Mouse (Mus musculus): ENCODE measurements around the gene Mcrip2. TPM values are rescaled to one million over a fixed set of nuclear protein-coding genes. Genes with fewer than 3 reads are reported as not detected.

The Mcrip2 gene
- 8.2 and 8.7 TPM in 2 replicates for polyA plus RNA-seq (2014; fragmentation: Nextera tagmentation; extraction: Ambion mirVana)

DNA sequence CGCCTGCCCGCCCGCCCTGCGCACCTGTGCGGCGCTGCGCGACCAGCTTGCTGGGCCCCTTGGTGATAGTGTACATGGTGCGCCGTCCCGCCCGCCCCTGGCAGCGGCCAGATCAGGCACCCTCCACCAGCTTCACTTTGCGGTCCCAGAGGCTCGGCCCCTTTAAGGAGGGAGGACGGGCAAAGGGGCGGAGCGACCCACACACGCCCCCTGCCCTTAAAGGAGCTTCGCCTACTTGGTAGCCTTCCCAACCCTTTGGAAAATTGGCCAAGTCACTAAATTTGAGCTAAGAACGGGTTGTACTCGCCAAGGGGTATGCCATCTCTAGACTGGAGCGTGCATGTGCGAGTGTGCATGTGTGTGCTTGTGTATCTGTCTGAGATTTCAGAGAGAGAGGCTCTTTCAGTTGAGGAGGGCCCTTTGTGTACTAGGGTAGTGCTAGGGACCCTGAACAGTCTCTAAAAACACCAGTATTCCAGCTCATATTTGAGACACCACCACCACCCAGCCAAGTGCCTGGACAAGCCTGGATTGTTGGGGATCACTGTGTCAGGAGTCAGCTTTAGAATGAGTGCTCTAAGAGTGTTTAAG, at the start of gene Mcrip2:
Mcrip2 (minus strand) TSS at position 164 of the 591 bp plus-strand sequence.
- peaks cover 9% of the 10 kb centered on the region for H3K4me1 ChIP-seq (ENCODE audit: control insufficient read depth, insufficient read depth, low read length)
- peak within 1 kb of the TSS; percentile 66 for H3K9ac ChIP-seq (ENCODE audit: low read length)
- no peaks in the 10 kb centered on the region for H3K27me3 ChIP-seq (ENCODE audit: control insufficient read depth, insufficient read depth, low read length)
- no peaks in the 10 kb centered on the region for H3K9me3 ChIP-seq (ENCODE audit: control insufficient read depth, low read length)
- ATAC-seq (ENCODE audit: insufficient read depth, low FRiP score, low TSS enrichment) = peak; percentile 84; the same call in 1 of the 2 replicates
- peak within 1 kb of the TSS; percentile 85 for H3K4me3 ChIP-seq (ENCODE audit: low read depth, low read length)
- H3K4me2 ChIP-seq (ENCODE audit: low read depth) = peak within 1 kb of the TSS; percentile 96
- H3K36me3 ChIP-seq (ENCODE audit: control insufficient read depth, insufficient read depth, low read length) = no peaks in the 10 kb centered on the region
- 0 out of 2 replicates have a peak within 1 kb of the TSS, but pooled peaks have one; percentile 27 for H3K27ac ChIP-seq (ENCODE audit: low read depth, low read length)
- peak; percentile 84 for DNase-seq (ENCODE audit: low spot score)
- 0% methylated on average over 24 of the region's 24 CpGs for WGBS

DNA sequence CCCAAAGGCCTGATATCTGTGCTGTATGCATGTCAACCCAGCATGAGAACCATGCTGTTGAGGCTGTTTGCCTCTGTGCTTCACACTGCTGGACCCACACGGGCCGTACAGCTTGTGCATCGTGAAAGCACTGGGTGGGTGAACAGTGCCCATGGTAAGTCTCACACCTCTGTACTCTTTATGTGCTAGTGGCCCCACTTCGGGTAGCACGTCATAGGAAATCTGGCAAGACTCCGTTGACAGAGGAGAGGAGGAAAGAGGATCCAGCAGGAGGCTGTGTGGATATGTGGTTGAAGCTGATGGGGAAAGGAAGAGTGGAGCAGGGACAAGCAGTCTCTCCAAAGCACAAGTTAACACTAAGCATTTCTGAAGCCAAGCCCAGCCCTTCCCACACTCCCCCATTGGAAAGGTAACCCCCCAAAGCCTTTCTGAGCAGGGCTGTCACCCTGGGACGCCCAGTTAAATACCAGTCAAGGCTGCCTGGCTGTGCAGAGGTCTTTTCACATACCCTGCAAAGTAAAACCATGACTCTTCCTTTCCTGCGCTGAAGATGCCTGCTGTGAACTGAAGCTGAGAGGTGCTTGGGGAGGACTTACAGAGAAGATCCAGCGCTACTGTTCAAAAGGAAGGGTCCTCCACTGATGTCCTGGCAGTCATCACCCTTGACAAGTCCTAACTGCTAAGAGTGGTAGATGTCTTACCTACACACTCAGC, 49.6 kb upstream of the Mcrip2 start:
- no peaks in the 10 kb centered on the region for H3K36me3 ChIP-seq (ENCODE audit: control insufficient read depth, insufficient read depth, low read length)
- H3K9ac ChIP-seq (ENCODE audit: low read length) = peak overlapping the region; percentile 80
- no peak for ATAC-seq (ENCODE audit: insufficient read depth, low FRiP score, low TSS enrichment)
- H3K27me3 ChIP-seq (ENCODE audit: control insufficient read depth, insufficient read depth, low read length) = no peaks in the 10 kb centered on the region
- peak overlapping the region; percentile 94 for H3K4me3 ChIP-seq (ENCODE audit: low read depth, low read length)
- 86% methylated on average over 9 of the region's 9 CpGs for WGBS
- peak overlapping the region; percentile 95 for H3K4me2 ChIP-seq (ENCODE audit: low read depth)
- no peak for DNase-seq (ENCODE audit: low spot score)
- H3K9me3 ChIP-seq (ENCODE audit: control insufficient read depth, low read length) = no peaks in the 10 kb centered on the region
- H3K4me1 ChIP-seq (ENCODE audit: control insufficient read depth, insufficient read depth, low read length) = peaks cover 15% of the 10 kb centered on the region
- no peak overlapping the region for H3K27ac ChIP-seq (ENCODE audit: low read depth, low read length)

DNA sequence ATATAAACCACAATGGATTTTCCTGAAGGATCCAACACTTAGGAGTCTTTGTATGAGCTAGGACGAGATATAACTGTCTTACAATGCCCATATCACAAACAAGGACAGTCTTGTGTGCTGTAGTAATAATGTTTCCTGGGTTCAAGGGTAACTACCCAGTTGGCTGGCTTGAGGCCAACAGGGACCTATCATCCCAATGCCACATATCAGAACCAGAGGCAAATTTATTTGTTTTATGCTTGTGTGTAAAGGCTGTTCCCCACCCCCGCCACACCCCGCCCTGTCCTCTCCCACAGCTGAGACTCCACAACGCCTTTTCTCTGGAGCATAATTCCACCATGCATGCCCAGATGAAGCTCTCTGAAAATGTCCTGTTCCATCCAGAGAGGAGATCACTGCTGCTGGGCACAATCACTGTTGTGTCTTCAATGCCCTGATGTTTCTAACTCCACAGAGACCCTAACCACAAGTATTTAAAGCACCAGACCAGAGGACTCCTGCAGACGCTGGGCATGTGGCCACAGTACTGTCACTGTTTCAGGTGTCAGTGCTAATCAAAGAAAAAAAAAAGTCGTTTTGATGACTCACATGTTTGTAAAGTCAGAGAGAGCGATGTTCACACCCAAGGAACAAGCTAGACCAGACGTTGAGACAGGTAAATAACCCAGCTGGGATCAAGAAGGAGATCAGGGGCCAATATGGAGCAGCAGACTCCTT, 48.5 kb upstream of the Mcrip2 start:
- no peaks in the 10 kb centered on the region for H3K27me3 ChIP-seq (ENCODE audit: control insufficient read depth, insufficient read depth, low read length)
- 87% methylated on average over 8 of the region's 8 CpGs for WGBS
- H3K4me3 ChIP-seq (ENCODE audit: low read depth, low read length) = no peak overlapping the region
- no peak for DNase-seq (ENCODE audit: low spot score)
- no peaks in the 10 kb centered on the region for H3K9me3 ChIP-seq (ENCODE audit: control insufficient read depth, low read length)
- no peaks in the 10 kb centered on the region for H3K36me3 ChIP-seq (ENCODE audit: control insufficient read depth, insufficient read depth, low read length)
- H3K9ac ChIP-seq (ENCODE audit: low read length) = no peak overlapping the region
- no peak for ATAC-seq (ENCODE audit: insufficient read depth, low FRiP score, low TSS enrichment)
- no peak overlapping the region for H3K4me2 ChIP-seq (ENCODE audit: low read depth)
- H3K27ac ChIP-seq (ENCODE audit: low read depth, low read length) = no peak overlapping the region
- peaks cover 15% of the 10 kb centered on the region for H3K4me1 ChIP-seq (ENCODE audit: control insufficient read depth, insufficient read depth, low read length)

DNA sequence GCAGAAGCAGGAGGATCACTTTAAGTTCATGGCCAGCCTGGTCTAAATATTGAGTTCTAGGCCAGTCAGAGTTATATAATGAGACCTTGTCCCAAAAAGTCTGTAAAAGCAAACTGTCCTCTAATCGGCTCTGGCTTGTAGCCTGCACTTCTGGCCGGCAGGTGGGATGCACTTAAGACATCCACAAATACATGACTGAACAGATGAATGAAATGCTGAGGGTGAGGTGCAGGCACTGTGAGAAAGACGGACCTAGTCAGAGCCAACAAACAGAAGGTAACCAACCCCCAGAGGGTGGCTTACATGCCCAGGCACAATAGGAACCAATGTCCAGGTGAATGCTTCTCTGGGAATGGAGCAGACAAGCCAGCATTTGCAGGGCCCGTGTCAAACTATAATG, 45.7 kb upstream of the Mcrip2 start:
- no peak overlapping the region for H3K27ac ChIP-seq (ENCODE audit: low read depth, low read length)
- 87% methylated on average over 4 of the region's 4 CpGs for WGBS
- no peak overlapping the region for H3K4me2 ChIP-seq (ENCODE audit: low read depth)
- H3K4me1 ChIP-seq (ENCODE audit: control insufficient read depth, insufficient read depth, low read length) = peaks cover 11% of the 10 kb centered on the region
- no peaks in the 10 kb centered on the region for H3K9me3 ChIP-seq (ENCODE audit: control insufficient read depth, low read length)
- no peak overlapping the region for H3K9ac ChIP-seq (ENCODE audit: low read length)
- no peak overlapping the region for H3K4me3 ChIP-seq (ENCODE audit: low read depth, low read length)
- DNase-seq (ENCODE audit: low spot score) (no peak), ATAC-seq (ENCODE audit: insufficient read depth, low FRiP score, low TSS enrichment) (no peak)
- H3K27me3 ChIP-seq (ENCODE audit: control insufficient read depth, insufficient read depth, low read length) = no peaks in the 10 kb centered on the region
- H3K36me3 ChIP-seq (ENCODE audit: control insufficient read depth, insufficient read depth, low read length) = no peaks in the 10 kb centered on the region

DNA sequence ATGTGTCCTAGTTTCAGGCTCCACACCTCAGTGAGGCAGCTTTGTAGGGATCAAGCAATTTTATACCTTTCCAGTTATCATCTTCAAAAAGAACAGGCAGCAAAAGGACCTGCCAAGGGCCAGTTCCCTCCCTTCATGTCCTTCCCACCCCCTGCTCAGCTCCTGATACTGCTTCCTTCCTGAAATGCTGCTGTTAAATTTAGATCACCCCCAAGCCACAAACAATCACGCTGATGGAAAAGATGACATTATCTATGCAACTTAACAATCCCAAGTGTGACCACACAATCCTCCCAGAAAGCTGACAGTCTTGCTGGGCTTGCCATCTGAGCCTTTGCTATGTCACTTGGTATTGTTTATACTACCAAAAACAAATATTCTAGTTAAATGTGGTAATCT, 45.3 kb upstream of the Mcrip2 start:
- DNase-seq (ENCODE audit: low spot score) (no peak), ATAC-seq (ENCODE audit: insufficient read depth, low FRiP score, low TSS enrichment) (no peak)
- no peak overlapping the region for H3K4me3 ChIP-seq (ENCODE audit: low read depth, low read length)
- no peaks in the 10 kb centered on the region for H3K9me3 ChIP-seq (ENCODE audit: control insufficient read depth, low read length)
- no peaks in the 10 kb centered on the region for H3K36me3 ChIP-seq (ENCODE audit: control insufficient read depth, insufficient read depth, low read length)
- WGBS = 94% methylated on average over 1 of the region's 1 CpGs
- H3K27ac ChIP-seq (ENCODE audit: low read depth, low read length) = no peak overlapping the region
- no peaks in the 10 kb centered on the region for H3K27me3 ChIP-seq (ENCODE audit: control insufficient read depth, insufficient read depth, low read length)
- H3K4me2 ChIP-seq (ENCODE audit: low read depth) = no peak overlapping the region
- peaks cover 11% of the 10 kb centered on the region for H3K4me1 ChIP-seq (ENCODE audit: control insufficient read depth, insufficient read depth, low read length)
- H3K9ac ChIP-seq (ENCODE audit: low read length) = no peak overlapping the region

DNA sequence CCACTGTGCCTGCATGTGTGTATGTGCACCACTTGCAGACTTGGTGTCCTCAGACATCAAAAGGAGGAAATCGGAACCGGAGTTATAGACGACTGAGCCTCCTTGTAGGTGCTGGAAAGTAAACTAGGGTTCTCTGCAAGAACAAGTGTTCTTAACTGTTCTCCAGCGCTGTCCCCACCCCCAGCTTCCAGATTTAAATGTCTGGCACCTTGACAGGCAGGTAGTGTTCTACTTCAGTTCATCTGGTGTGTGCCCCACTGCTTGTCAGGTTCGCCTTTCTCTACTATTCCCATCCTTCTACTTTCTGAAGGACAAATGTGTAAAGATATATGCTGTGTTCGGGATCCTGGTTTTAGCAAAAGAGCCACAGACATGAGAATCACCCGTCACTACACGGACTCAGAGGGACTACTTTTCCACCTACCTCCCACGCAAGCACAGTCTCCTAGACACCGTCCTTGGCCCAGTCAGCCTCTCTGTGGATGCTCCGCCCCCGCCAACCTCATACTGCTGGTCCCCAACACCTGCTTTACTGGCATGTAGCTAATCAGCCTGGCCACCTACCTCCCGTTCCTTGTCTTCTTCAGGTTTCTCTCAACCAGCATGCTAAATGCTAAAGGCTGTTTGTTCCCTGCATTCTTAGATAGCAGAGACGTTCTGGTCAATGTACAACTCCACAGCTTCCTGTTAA, 44.8 kb upstream of the Mcrip2 start:
- Histone ChIP-seq H3K27me3 (ENCODE audit: control insufficient read depth, insufficient read depth, low read length) (no peaks in the 10 kb centered on the region), H3K9ac (ENCODE audit: low read length) (no peak overlapping the region), H3K36me3 (ENCODE audit: control insufficient read depth, insufficient read depth, low read length) (no peaks in the 10 kb centered on the region), H3K4me3 (ENCODE audit: low read depth, low read length) (no peak overlapping the region), H3K4me2 (ENCODE audit: low read depth) (no peak overlapping the region), H3K4me1 (ENCODE audit: control insufficient read depth, insufficient read depth, low read length) (peaks cover 6% of the 10 kb centered on the region), H3K9me3 (ENCODE audit: control insufficient read depth, low read length) (no peaks in the 10 kb centered on the region), H3K27ac (ENCODE audit: low read depth, low read length) (no peak overlapping the region)
- DNase-seq (ENCODE audit: low spot score) (no peak), ATAC-seq (ENCODE audit: insufficient read depth, low FRiP score, low TSS enrichment) (no peak)
- 88% methylated on average over 14 of the region's 14 CpGs for WGBS

DNA sequence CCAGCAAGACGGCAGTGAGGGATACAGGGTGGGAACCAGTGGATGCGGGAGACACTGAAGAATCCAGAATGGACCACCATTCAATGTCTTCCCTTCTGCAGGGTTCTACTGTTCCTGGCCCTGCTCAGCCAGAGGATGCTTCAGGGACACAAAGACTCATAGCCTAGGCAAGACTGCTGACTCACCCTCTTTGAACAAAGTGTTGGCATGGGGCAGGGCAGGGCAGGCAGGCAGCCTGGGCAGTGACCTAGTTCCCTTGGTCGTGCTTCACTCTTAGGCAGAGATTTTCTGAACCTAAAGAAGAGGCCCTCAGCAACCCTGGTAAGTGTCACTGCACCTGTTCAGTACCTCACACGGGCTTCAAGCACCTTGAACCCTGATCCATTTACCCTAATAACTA, 43.3 kb upstream of the Mcrip2 start:
- Histone ChIP-seq H3K27me3 (ENCODE audit: control insufficient read depth, insufficient read depth, low read length) (no peaks in the 10 kb centered on the region), H3K4me1 (ENCODE audit: control insufficient read depth, insufficient read depth, low read length) (no peaks in the 10 kb centered on the region), H3K4me3 (ENCODE audit: low read depth, low read length) (no peak overlapping the region), H3K27ac (ENCODE audit: low read depth, low read length) (no peak overlapping the region), H3K9me3 (ENCODE audit: control insufficient read depth, low read length) (no peaks in the 10 kb centered on the region), H3K4me2 (ENCODE audit: low read depth) (no peak overlapping the region), H3K9ac (ENCODE audit: low read length) (no peak overlapping the region), H3K36me3 (ENCODE audit: control insufficient read depth, insufficient read depth, low read length) (no peaks in the 10 kb centered on the region)
- no peak for DNase-seq (ENCODE audit: low spot score)
- 91% methylated on average over 4 of the region's 4 CpGs for WGBS
- ATAC-seq (ENCODE audit: insufficient read depth, low FRiP score, low TSS enrichment) = no peak

DNA sequence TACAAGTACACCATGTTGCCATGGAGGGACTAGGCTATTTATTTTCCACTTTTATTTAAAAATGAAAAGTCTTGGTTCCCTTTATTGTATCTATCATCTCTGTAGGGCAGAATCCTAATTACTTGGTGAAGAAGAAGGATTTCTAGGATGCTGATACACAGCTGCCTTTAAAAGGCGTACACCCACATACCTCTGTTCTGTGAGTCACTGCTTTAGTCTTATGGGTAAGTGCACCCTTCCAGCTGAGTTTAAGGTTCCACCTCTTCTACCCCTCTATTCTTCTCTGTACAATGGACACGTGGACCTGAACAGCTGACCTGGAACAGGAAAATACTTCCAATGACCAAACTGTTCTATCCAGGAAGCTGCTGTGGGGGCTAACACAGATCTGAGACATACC, 39.1 kb upstream of the Mcrip2 start:
- Histone ChIP-seq H3K4me3 (ENCODE audit: low read depth, low read length) (no peak overlapping the region), H3K9ac (ENCODE audit: low read length) (no peak overlapping the region), H3K27ac (ENCODE audit: low read depth, low read length) (no peak overlapping the region), H3K27me3 (ENCODE audit: control insufficient read depth, insufficient read depth, low read length) (no peaks in the 10 kb centered on the region), H3K9me3 (ENCODE audit: control insufficient read depth, low read length) (no peaks in the 10 kb centered on the region), H3K36me3 (ENCODE audit: control insufficient read depth, insufficient read depth, low read length) (no peaks in the 10 kb centered on the region), H3K4me1 (ENCODE audit: control insufficient read depth, insufficient read depth, low read length) (no peaks in the 10 kb centered on the region), H3K4me2 (ENCODE audit: low read depth) (no peak overlapping the region)
- ATAC-seq (ENCODE audit: insufficient read depth, low FRiP score, low TSS enrichment) (no peak), DNase-seq (ENCODE audit: low spot score) (no peak)
- 93% methylated on average over 2 of the region's 2 CpGs for WGBS
